Mouse (Mus musculus) hindbrain, embryonic 12.5 days (tissue): ENCODE results near the gene Gfra1. TPM values are rescaled to one million over a fixed set of nuclear protein-coding genes. Genes with fewer than 3 reads are reported as not detected.

Experiments used
- ATAC-seq: fragments of 200-750 bp; cut with Nextera tagmentation; 2 replicates; pipeline ENCODE4 v1.8.0; 2017; ENCODE audit warnings: moderate TSS enrichment; ENCODE audit not compliant: low FRiP score
- H3K27ac ChIP-seq: fragments of 300-500 bp; sonication (generic); 2 replicates; pipeline ENCODE4 v1.5.1; 2016; ENCODE audit warnings: mild to moderate bottlenecking
- H3K27me3 ChIP-seq: fragments of 300-500 bp; sonication (generic); 2 replicates; pipeline ENCODE4 v1.6.1; 2016; ENCODE audit warnings: mild to moderate bottlenecking
- H3K36me3 ChIP-seq: fragments of 300-500 bp; sonication (generic); 2 replicates; pipeline ENCODE4 v1.6.1; 2016; ENCODE audit warnings: mild to moderate bottlenecking
- H3K4me1 ChIP-seq: fragments of 300-500 bp; sonication (generic); 2 replicates; pipeline ENCODE4 v1.6.1; 2016
- H3K4me2 ChIP-seq: fragments of 300-500 bp; sonication (generic); replicated peaks from 2 replicates; pipeline ENCODE4 v1.6.1; 2016; ENCODE audit warnings: mild to moderate bottlenecking
- H3K4me3 ChIP-seq: fragments of 300-500 bp; sonication (generic); 2 replicates; pipeline ENCODE4 v1.5.1; 2016; ENCODE audit warnings: mild to moderate bottlenecking
- H3K9ac ChIP-seq: fragments of 300-500 bp; sonication (generic); 2 replicates; pipeline ENCODE4 v1.6.1; 2016; ENCODE audit warnings: mild to moderate bottlenecking, moderate library complexity
- H3K9me3 ChIP-seq: fragments of 300-500 bp; sonication (generic); replicated peaks from 2 replicates; pipeline ENCODE4 v1.6.1; 2016; ENCODE audit warnings: mild to moderate bottlenecking
- WGBS: fragments of 180-500 bp; shearing (Covaris S2); methylation state at CpG from one replicate; pipeline ENCODE4 v1.1.7; 2016; 5-methylcytosine and 5-hydroxymethylcytosine counted together
- polyA plus RNA-seq: library from polyadenylated mRNA; unstranded; fragments of >200 nt; fragmentation: Nextera tagmentation; extraction: Ambion mirVana; gene quantifications from 2 replicates; pipeline ENCODE4 v1.2.1, GENCODE M21; 2016

Gene Gfra1
- polyA plus RNA-seq, 1 experiment from 2014 or later: 59.8 TPM

DNA sequence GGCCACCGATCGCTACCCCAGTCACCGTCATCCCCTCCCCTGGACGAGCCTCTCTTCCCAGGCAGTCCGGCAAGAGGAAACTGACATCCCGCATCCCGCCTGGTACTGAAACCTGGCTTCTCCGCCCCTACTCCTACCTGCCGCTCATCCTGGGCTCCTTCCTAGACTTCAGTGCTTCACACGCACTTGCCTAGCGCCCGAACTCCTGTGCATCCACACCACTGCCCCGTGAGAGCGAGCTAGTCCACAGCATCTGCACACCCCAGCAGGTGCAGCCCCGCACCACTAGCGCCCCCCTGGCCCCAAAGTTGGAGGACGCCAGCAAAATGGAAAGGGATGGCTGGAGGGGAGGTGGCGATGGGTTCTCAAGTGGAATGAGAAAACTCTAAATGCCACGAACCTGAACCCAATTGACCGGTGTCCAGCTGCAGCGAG lies 631 bp downstream of the Gfra1 start:
- peak overlapping the region; percentile 67 for H3K9ac ChIP-seq
- ATAC-seq: peak; percentile 60
- under 1% methylated on average over 21 of the region's 21 CpGs for WGBS
- H3K4me1 ChIP-seq: peaks cover 59% of the 10 kb centered on the region
- peaks cover 24% of the 10 kb centered on the region for H3K27me3 ChIP-seq
- H3K36me3 ChIP-seq: no peaks in the 10 kb centered on the region
- H3K27ac ChIP-seq: peak overlapping the region; percentile 83
- H3K4me2 ChIP-seq: peak overlapping the region; percentile 88
- no peaks in the 10 kb centered on the region for H3K9me3 ChIP-seq
- peak overlapping the region; percentile 56 for H3K4me3 ChIP-seq

DNA sequence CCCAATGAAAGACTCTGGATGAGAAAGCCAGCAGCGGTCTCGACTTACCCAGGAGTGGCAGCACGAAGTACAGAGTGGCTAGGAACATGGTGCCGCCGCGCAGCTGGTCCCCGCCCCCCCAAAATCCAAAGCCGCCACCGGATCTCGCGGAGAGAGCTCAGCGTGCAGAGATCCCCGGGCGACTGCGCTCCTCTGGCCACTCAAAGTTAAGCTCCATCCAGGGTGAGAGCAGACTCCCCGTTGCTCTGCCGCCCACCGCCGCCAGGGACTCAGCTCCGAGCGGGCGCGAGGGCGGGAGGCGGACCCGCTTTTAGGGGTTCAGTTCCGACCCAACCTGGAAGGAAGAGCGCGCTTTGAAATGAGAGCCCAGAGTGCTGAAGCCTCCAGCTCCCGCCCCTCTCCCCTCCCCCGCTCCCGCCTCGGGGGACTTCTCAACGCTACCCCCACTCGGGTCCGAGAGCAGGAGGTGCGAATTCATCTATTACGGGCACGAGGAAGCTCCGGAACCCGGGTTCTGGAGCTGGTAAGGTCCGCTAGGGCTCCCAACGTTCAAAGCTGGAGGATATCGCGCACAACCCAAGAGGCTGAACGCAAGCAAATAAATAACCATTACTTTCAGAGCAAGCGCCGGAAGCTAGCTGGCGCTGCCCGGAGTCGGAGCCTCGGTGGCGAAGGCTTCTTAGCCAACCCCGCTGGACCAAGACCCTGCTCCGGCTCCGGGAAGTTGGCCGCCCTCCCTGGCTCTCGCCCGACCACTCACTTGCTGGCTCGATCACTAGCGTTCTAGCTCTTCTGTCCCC lies 1.2 kb downstream of the Gfra1 start:
- Histone ChIP-seq H3K36me3 (no peaks in the 10 kb centered on the region), H3K27me3 (peaks cover 24% of the 10 kb centered on the region), H3K4me2 (peak overlapping the region; percentile 88), H3K4me3 (peak overlapping the region; percentile 56), H3K27ac (peak overlapping the region; percentile 83), H3K4me1 (peaks cover 61% of the 10 kb centered on the region), H3K9ac (peak overlapping the region; percentile 67), H3K9me3 (no peaks in the 10 kb centered on the region)
- ATAC-seq: peak; percentile 16
- under 1% methylated on average over 60 of the region's 61 CpGs for WGBS

DNA sequence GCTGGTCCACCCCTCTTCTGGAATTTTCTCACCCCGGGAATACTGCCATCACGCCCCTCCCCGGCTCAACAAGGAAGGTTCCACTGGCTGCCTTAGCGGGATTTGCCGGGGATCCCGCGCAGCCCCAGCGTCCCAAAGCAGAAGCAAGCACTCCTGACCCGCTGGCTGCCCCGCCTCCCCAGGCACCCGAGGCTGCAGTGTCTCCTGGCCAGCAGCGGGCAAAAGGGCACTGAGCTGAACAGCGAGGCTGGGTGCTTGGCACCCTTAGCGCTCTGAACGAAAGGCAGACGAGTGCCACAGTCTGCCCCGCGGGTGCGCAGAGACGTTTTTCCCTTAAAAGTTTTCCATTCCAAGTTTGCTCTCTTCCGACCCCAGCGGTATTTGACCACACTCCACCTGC lies 2.1 kb downstream of the Gfra1 start:
- H3K4me1 ChIP-seq: peaks cover 61% of the 10 kb centered on the region
- H3K9ac ChIP-seq: peak overlapping the region; percentile 67
- no peaks in the 10 kb centered on the region for H3K36me3 ChIP-seq
- peak overlapping the region; percentile 83 for H3K27ac ChIP-seq
- peaks cover 24% of the 10 kb centered on the region for H3K27me3 ChIP-seq
- peak overlapping the region; percentile 56 for H3K4me3 ChIP-seq
- no peak for ATAC-seq
- H3K9me3 ChIP-seq: no peaks in the 10 kb centered on the region
- WGBS: under 1% methylated on average over 22 of the region's 22 CpGs
- H3K4me2 ChIP-seq: peak overlapping the region; percentile 88

DNA sequence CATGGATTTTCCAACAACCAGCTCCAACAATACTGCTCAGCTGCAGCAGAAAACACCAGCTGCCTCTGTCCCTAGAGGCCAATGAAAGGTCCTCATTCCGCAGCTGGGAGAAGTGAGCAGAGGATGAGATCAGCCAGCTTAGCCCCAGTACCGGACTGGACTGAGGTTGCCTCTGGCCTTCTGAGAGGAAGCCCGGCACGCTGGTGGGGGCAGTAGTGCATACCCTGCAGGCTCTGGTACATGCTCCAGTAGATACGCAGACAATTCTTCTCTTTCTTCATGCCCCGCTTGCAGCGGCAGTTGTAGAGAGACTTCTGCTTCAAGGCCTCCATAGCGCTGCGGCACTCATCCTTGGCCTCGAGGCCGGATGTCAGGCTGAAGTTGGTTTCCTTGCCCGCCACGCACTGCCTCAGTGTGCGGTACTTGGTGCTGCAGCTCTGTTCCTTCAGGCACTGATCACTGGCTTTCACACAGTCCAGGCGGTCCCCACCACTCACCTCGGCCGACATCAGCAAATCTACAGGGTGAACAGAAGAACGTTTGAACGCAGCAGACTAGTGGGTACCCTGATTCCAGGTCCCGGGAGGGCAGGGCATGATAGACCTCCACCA lies 2.7 kb downstream of the Gfra1 start:
- Histone ChIP-seq H3K9me3 (no peaks in the 10 kb centered on the region), H3K9ac (peak overlapping the region; percentile 67), H3K4me3 (peak overlapping the region; percentile 56), H3K4me2 (peak overlapping the region; percentile 88), H3K27me3 (peaks cover 24% of the 10 kb centered on the region), H3K4me1 (peaks cover 61% of the 10 kb centered on the region), H3K36me3 (no peaks in the 10 kb centered on the region), H3K27ac (peak overlapping the region; percentile 83)
- ATAC-seq: no peak
- 2% methylated on average over 20 of the region's 20 CpGs for WGBS

DNA sequence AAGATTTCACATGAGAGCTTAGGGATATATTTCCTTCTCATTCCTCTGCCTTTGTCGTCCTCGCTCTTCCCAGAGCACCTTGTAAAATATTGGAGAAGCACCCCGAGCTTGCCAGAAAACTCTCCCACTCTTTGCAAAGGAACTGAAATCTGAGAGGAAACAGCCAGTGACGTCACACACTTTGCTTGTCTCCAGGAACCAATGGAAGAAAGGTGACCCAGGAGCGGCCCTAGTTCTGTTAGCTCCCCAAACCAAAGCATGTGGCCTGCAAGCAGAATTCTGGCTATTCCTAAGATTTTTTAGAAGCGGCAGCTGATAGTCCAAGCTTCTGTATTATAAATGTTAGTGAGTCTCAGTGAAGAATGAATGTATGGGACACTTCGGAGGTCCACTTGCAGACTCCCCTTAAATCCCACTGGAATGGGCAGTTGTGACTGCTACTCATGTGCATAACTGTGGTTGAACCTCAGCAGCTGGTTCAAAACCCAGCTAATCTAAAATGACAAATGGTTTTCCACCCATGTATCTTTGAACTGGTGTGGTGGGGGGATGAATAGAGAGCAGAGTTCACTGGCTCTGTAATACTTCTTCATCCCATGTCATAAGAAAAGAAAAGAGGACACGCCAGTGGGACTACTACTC lies 3.4 kb downstream of the Gfra1 start:
- Histone ChIP-seq H3K4me2 (peak overlapping the region; percentile 88), H3K4me1 (peaks cover 61% of the 10 kb centered on the region), H3K27me3 (peaks cover 24% of the 10 kb centered on the region), H3K27ac (no peak overlapping the region), H3K36me3 (no peaks in the 10 kb centered on the region), H3K9ac (peak overlapping the region; percentile 67; the same call in 1 of the 2 replicates), H3K4me3 (peak overlapping the region; percentile 56), H3K9me3 (no peaks in the 10 kb centered on the region)
- no peak for ATAC-seq
- WGBS: 47% methylated on average over 8 of the region's 8 CpGs

DNA sequence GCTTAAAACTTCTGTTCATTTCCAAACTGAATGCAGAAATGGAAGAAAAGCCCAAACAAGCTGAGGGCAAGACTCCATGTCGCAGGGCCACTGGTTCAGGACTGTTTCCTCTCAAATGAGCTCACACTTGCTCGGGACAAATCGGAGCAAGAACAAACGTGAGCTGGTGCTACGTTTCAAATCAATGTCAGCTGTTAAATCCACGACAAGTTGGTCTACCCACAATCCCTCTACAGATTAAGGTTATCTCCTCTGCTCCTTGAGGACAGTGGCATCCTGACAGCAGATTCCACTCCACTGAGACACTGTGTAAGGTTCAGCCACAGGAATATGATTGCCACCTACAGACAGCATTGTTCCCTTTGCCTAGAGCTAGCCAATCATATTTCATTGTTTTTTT lies 4.4 kb downstream of the Gfra1 start:
- WGBS: 51% methylated on average over 6 of the region's 6 CpGs
- H3K27me3 ChIP-seq: peaks cover 24% of the 10 kb centered on the region
- H3K36me3 ChIP-seq: 0 out of 2 replicates have a peak, but pooled peaks cover 3% of the 10 kb centered on the region
- no peak for ATAC-seq
- no peak overlapping the region for H3K27ac ChIP-seq
- H3K4me3 ChIP-seq: no peak overlapping the region
- H3K4me2 ChIP-seq: peak overlapping the region; percentile 88
- H3K4me1 ChIP-seq: peaks cover 55% of the 10 kb centered on the region
- H3K9me3 ChIP-seq: no peaks in the 10 kb centered on the region
- no peak overlapping the region for H3K9ac ChIP-seq

DNA sequence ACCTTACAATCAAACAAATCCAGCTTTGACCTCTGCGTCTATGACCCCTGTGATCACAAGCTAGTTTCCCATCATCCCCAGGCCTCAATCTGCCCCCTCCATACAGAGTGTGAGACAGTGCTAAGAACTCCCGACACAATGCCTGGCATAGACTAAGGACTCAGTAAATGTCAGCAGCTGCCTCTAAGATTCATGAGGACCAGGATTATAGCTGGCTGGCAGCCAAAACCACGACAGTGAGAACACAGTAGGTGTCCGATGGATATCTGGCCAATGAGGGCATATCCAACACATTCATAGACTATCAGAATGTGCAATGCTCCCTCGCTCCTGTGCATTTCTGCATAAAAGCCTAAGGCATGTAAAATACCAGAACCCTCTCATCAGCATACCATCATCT lies 5.0 kb downstream of the Gfra1 start:
- H3K27me3 ChIP-seq: peaks cover 24% of the 10 kb centered on the region
- no peak overlapping the region for H3K9ac ChIP-seq
- H3K4me1 ChIP-seq: peaks cover 51% of the 10 kb centered on the region
- 34% methylated on average over 5 of the region's 5 CpGs for WGBS
- no peaks in the 10 kb centered on the region for H3K9me3 ChIP-seq
- ATAC-seq: 0 out of 2 replicates have a peak, but pooled peaks have one; percentile 44
- H3K4me3 ChIP-seq: no peak overlapping the region
- no peak overlapping the region for H3K27ac ChIP-seq
- 0 out of 2 replicates have a peak, but pooled peaks cover 3% of the 10 kb centered on the region for H3K36me3 ChIP-seq
- peak overlapping the region; percentile 88 for H3K4me2 ChIP-seq

DNA sequence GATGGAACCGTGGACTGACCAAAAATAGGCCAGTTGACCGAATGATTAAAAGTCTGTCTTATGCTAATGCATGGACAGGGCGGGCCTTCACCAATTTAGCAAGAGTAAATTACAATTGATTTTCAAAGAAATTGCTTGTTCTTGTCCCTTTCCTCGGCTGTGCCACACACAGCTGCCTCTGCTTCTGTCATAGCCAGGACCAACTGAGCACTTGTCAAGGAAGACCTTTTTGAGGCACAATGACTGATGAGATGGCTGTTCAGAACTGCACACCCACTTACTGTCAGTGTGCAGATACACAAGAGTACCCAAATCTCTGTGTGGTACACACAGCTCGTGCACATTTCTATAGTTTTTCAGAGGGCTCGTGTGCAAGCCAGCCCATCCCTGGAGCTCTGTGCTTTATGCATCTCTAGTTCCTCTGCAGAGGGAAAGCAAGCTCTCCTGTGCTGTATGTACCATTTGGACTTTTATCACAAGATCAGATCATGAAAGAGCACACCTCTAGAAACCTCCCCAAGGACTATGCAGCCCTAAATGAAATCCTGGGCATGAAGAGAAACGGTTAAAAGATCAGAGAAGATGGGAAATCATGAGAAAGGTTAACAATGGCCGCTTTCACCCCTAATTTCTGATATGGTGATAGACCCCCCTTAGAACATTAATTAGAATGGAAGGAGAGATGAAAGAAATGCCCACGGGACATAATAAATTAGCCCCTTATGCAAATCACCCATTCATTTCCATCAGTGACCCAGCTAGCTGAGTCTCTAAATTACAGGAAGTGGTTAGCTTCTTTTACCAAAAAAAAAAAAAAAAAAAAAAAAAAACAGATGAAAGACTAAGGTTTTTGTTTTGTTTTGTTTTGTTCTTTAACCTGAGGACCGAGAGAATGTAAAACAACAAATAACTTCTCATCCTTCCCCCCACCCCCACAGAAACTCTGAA lies 12.7 kb downstream of the Gfra1 start:
- peak overlapping the region; percentile 82 for H3K27ac ChIP-seq
- H3K36me3 ChIP-seq: 0 out of 2 replicates have a peak, but pooled peaks cover 3% of the 10 kb centered on the region
- ATAC-seq: peak; percentile 56
- no peak overlapping the region for H3K4me3 ChIP-seq
- 0 out of 2 replicates have a peak overlapping the region, but pooled peaks have one; percentile 17 for H3K4me2 ChIP-seq
- 42% methylated on average over 10 of the region's 10 CpGs for WGBS
- H3K9me3 ChIP-seq: no peaks in the 10 kb centered on the region
- H3K9ac ChIP-seq: no peak overlapping the region
- H3K27me3 ChIP-seq: no peaks in the 10 kb centered on the region
- peaks cover 34% of the 10 kb centered on the region for H3K4me1 ChIP-seq

DNA sequence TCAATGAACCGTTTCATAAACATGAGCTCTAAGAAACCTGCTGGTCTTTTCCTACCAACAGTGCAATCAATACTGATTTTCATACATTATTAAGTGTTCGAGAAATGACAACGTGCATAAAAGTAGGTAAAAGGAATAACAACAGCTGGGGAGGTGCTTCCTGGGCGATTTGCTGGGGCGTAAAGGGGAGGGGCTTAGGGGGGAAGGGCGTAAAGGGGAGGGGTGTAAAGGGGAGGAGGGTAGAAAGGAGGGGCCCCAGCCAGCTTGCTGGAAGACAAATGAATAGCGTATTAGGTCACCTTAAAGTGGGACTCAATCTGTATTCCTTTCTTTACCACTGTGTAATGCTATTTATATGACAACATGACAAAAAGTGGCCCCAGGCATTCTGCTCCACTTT lies 13.9 kb downstream of the Gfra1 start:
- peaks cover 43% of the 10 kb centered on the region for H3K4me1 ChIP-seq
- H3K27me3 ChIP-seq: no peaks in the 10 kb centered on the region
- H3K36me3 ChIP-seq: 0 out of 2 replicates have a peak, but pooled peaks cover under 1% of the 10 kb centered on the region
- no peak overlapping the region for H3K4me2 ChIP-seq
- H3K4me3 ChIP-seq: no peak overlapping the region
- no peak for ATAC-seq
- no peak overlapping the region for H3K9ac ChIP-seq
- H3K9me3 ChIP-seq: no peaks in the 10 kb centered on the region
- 59% methylated on average over 7 of the region's 7 CpGs for WGBS
- peak overlapping the region; percentile 79; the same call in 1 of the 2 replicates for H3K27ac ChIP-seq

DNA sequence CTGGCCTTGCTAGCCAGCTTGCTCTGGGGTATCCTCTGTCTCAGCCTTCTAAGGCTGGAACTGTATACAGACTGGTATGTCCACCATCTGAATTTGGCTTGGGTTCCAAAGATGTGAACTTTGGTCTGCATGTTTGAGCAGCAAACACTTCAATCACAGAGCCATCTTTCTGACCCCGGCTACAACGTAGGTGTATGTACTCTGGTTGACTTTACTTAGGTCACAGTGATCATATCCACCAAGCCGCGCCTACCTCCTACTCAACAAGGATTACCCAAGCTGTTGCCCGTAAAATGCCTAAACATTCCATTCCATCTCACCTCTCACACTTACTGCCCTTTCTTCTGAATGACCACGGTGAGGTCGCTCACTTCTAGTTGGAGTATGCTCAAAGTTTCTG lies 14.5 kb downstream of the Gfra1 start:
- no peak overlapping the region for H3K9ac ChIP-seq
- H3K27me3 ChIP-seq: no peaks in the 10 kb centered on the region
- 96% methylated on average over 7 of the region's 7 CpGs for WGBS
- H3K9me3 ChIP-seq: no peaks in the 10 kb centered on the region
- no peak for ATAC-seq
- no peak overlapping the region for H3K4me3 ChIP-seq
- H3K27ac ChIP-seq: no peak overlapping the region
- no peak overlapping the region for H3K4me2 ChIP-seq
- H3K36me3 ChIP-seq: no peaks in the 10 kb centered on the region
- H3K4me1 ChIP-seq: peaks cover 48% of the 10 kb centered on the region

DNA sequence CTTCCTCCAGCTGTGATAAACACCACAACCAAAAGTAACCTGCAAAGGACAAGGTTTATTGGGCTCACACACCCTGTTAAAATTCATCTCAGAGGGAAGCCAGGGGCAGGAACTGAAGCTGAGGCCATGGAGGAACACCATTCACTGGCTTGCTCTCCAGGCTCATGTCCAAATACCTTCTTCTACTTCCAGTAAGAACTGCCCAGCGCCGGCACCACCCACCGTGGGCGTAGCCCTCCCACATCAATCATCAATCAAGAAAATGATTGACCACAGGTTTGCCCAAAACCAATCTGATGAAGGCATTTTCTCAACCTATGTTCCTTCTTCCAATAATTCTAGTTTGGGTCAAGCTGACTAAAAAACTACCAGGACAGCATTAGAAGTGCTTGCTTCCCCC lies 16.9 kb downstream of the Gfra1 start:
- Histone ChIP-seq H3K9ac (no peak overlapping the region), H3K9me3 (no peaks in the 10 kb centered on the region), H3K4me2 (no peak overlapping the region), H3K4me3 (no peak overlapping the region), H3K4me1 (peaks cover 46% of the 10 kb centered on the region), H3K27ac (no peak overlapping the region), H3K27me3 (no peaks in the 10 kb centered on the region), H3K36me3 (no peaks in the 10 kb centered on the region)
- no peak for ATAC-seq
- 83% methylated on average over 4 of the region's 4 CpGs for WGBS
